Mouse (Mus musculus) CD4-positive, CD25-positive, alpha-beta regulatory T cell, adult 2 months (primary cell): Measurements from ENCODE around the gene Plaur.
"Not testable (repeated sequence)": the region's sequence is repeated elsewhere in the genome, so short reads cannot be mapped to it uniquely, and the experiment has no call there.

Experiments used
- DNase-seq: peaks from one replicate; pipeline ENCODE4 v3.0.0-alpha.2; 2012; ENCODE audit warnings: low read depth, low spot score

The Plaur gene

DNA sequence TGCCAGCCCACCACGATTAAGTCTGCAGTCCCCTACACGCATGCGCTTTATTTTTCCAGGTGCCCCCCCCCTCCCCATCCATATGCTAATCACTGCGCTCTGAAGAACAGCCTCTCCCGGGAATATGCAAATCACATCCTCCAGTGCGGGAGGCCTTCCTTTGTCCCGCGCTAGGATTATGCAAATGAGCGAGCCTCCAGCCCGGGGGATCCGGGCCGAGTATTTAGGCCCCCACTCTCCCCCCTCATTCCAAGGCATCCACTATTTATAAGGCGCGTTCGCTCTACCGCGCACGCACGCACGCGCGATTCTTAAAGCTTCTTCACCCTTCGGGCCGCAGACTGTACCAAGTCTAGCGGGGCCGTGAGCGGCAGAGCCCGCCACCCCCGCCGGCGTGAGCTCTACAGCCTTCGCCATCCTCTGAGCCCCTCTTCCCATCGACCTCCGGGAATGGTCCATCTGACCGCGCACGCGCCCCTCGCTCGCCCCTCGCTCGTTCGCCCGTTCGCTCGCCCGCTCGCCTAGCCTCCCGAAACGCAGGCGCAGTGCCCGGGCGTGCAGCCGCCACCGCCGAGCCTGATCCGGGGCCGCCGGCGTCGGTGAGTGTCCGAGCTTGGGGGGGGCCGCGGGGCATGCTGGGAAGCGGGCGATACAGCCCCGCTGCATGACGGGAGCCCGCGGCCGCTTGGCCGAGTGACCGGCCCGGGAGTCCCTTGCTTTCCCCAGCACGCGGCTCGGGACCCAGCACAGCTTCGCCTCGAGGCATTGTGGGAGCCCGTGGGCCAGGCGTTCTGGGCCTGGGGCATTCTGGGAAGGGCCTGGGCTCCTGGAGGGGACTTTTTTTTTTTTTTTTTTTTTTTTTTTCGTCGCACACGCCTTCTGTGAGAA is 44.8 kb downstream of the Plaur start, which contains the start of gene Zfp428:
Gene Zfp428, plus strand, starts transcription at position 169 of the 888 bp plus-strand sequence.
- DNase-seq = peak; percentile 60

DNA sequence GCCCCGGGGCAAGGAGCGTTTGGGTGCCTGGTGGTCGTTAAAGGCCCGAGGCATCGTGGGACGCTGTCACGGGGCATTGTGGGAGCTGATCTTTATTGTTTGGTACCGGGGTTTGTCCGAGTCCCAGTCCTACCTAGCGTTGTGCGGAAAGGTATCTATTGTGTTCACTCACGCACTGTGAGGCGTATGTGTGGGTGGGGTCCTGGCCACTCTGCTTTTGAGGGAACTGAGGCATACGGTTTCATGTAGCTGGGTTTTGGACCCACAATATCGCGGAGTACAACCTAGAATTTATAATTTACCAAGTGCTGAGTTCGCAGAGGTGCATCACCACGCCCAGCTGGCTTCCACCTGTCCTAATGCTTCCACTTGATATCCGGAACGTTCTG is 45.4 kb downstream of the Plaur start:
- DNase-seq = no peak

DNA sequence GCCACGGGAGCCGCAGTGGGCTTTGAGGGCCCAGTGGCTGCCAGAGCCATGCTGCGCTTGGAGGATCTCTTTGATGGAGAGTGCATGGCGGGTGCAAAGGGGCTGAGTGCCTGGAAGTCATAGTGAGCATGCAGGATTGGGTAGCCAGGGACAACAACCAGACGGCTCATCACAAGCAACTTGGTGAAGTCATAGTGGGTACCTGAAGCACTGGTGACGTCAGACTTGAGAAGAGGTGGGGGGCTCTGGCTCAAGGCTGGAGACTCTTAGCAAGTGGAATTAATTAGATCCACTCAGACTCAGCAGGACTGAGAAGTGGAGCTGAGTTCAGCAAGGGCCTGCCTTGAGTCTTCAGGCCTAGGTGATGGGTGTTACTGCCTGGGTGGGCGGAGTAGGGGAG is 50.1 kb downstream of the Plaur start, which contains the start of gene AC161166.1:
Gene AC161166.1, minus strand, starts transcription at position 101 of the 400 bp plus-strand sequence.
- DNase-seq = no peak

DNA sequence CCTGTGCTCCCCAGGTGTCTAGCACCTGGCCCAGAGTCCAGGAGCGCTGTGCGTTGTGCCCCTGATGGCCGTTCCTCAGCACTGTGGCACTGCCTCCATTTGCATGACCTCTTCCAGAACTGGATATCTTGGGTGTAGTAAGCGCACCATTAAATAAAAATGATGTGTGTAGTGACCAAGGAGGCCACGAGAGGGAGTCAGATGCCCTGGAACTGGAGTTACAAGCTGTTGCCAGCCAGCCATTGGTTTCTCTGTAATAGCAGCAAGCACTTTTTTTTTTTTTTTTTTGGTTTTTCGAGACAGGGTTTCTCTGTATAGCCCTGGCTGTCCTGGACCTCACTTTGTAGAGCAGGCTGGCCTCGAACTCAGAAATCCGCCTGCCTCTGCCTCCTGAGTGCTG is 54.0 kb downstream of the Plaur start:
- DNase-seq = not testable (repeated sequence)

DNA sequence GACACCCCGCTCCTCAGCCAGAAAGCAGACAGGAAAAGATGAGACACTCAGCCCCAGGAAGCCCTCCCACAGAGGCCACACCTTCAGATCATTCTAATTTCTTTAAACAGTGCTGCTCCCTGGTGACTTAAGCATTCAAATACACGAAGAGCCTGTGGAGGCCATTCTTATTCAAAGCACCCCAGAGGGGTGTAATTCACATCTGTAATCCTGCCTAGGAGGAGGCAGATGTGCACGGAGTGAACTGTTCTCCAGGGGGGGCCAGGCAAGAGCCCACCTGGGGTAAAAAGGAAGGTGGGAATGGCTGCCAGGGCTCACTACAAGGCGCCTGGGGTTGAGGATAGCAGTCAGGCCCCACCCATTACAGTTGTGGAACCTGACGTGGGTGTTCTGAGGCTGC is 54.8 kb downstream of the Plaur start:
- peak; percentile 35 for DNase-seq

DNA sequence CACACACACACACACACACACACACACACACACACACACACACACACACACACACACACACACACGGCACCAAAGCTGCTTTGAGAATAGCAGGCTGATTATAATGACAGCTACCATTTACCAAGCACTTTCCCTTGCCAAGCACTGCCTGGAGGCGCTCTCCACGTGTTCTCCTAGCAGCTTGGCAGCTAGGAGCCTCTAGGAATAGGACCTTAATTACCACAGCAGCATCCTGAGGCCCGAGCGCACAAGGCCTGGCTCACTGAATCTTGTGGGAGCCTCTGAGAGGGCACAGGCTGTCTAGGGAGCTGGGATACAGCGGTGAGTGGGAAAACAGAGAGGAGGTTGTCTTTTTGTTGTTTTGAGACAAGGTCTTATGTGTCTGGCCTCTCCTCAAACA is 55.4 kb downstream of the Plaur start:
- DNase-seq = no peak

DNA sequence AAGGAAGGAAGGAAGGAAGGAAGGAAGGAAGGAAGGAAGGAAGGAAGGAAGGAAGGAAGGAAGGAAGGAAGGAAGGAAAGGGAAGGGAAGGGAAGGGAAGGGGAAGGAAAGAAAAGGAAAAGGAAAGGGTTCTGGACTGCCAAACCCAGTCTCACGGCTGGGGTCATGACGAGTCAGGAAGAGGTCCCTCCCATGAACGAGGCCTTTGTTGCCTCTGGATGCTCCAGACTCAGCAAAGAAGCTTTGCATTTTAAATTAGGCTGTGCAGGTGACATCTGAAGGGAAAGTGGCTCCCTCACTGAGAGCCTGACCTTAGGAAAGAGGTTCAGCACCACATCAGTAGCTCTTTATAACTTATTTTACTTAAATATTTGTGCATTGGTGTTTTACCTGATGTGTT is 56.8 kb downstream of the Plaur start:
- DNase-seq = no peak

DNA sequence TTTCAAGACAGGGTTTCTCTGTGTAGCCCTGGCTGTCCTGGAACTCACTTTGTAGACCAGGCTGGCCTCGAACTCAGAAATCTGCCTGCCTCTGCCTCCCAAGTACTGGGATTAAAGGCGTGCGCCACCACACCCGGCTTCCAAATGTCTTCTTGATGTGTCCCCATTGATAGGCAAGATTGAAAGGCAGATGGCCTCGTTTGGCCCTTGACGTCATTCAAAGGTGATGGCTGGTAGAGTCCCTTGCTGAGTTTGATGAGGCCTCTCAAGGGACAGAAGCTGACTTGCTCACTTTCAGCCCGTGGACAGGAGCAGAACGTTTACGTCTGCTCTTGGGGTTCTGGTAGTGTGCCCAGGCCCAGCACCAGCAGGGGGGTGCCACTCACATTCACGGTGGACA is 57.8 kb downstream of the Plaur start:
- DNase-seq = not testable (repeated sequence)

DNA sequence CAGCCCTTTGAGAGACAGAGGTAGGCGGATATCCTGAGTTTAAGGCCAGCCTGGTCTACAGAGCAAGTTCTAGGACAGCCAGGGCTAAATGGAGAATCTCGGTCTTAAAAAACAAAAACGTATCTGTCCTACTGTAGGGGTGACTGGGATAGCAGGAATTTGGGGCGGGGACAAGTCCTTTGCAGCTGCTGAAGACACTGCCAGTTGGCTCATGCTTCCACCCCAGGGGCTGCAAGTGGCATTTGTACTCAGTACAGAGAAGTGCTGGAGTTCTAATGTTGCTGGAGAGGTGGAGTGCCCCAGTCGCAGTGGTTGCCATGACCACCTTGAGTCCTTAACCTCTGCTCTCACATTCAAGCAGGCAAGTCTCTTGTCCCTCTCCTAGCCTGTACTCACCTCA is 60.5 kb downstream of the Plaur start:
- no peak for DNase-seq

DNA sequence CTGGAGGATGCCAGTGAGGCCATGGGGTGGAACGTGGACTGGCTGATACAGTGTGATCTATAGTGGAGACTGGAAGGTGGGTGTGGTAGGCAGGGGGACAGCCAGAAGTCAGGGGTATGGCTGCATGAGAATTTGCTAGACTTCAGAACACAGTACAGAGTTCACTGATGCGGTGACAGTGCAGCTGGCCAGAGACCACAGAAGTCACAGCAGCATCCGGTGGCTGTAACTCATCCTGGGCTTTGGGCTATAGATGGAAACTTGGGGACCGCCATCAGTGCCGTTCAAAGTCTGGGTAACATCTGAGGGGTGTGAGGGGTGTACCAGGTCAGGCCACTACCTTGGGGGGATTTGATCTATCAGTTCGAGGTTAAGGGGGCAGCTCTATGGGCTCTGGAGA is 61.4 kb downstream of the Plaur start:
- DNase-seq = no peak

DNA sequence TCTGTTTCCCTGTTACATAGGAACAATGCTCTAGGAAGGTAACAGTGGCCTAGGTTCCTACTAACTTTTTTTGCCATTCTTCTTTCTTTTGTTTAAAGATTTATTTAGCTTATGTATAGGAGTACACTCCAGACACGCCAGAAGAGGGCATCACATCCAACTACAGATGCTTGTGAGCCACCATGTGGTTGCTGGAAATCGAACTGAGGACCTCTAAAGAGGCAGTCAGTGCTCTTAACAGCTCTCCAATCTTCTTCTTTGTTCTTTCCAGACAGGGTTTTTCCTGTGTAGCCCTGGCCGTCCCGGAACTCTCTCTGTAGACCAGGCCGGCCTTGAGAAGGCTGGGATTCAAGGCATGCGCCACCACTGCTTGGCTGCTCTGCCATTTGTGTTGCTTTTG is 62.7 kb downstream of the Plaur start:
- no peak for DNase-seq
